Mouse (Mus musculus) limb, embryonic 15.5 days (tissue): ENCODE results near the gene Mad1l1. TPM values are rescaled to one million over a fixed set of nuclear protein-coding genes. Genes with fewer than 3 reads are reported as not detected.

Experiments
- ATAC-seq: fragments of 200-750 bp; cut with Nextera tagmentation; 2 replicates; pipeline ENCODE4 v1.8.0; 2017; ENCODE audit warnings: low read depth, moderate TSS enrichment; ENCODE audit not compliant: insufficient number of reproducible peaks, low FRiP score, low TSS enrichment
- H3K27ac ChIP-seq: fragments of 300-500 bp; sonication (generic); 2 replicates; pipeline ENCODE4 v1.5.1; 2015; ENCODE audit warnings: moderate library complexity, mild to moderate bottlenecking, inconsistent platforms
- H3K27me3 ChIP-seq: fragments of 300-500 bp; sonication (generic); 2 replicates; pipeline ENCODE4 v1.6.1; 2015; ENCODE audit warnings: inconsistent platforms
- H3K36me3 ChIP-seq: fragments of 300-500 bp; sonication (generic); 2 replicates; pipeline ENCODE4 v1.6.1; 2015; ENCODE audit warnings: inconsistent platforms
- H3K4me1 ChIP-seq: fragments of 300-500 bp; sonication (generic); 2 replicates; pipeline ENCODE4 v1.6.1; 2015; ENCODE audit warnings: inconsistent platforms
- H3K4me2 ChIP-seq: fragments of 300-500 bp; sonication (generic); 2 replicates; pipeline ENCODE4 v1.6.1; 2015; ENCODE audit warnings: mild to moderate bottlenecking, inconsistent platforms
- H3K4me3 ChIP-seq: fragments of 300-500 bp; sonication (generic); 2 replicates; pipeline ENCODE4 v1.5.1; 2015; ENCODE audit warnings: mild to moderate bottlenecking, inconsistent platforms
- H3K9ac ChIP-seq: fragments of 300-500 bp; sonication (generic); 2 replicates; pipeline ENCODE4 v1.6.1; 2015; ENCODE audit warnings: inconsistent platforms
- H3K9me3 ChIP-seq: fragments of 300-500 bp; sonication (generic); 2 replicates; pipeline ENCODE4 v1.6.1; 2016; ENCODE audit warnings: inconsistent platforms
- WGBS: fragments of 180-500 bp; shearing (Covaris S2); methylation state at CpG from one replicate; pipeline ENCODE4 v1.1.7; 2015; 5-methylcytosine and 5-hydroxymethylcytosine counted together
- polyA plus RNA-seq: library from polyadenylated mRNA; unstranded; fragments of >200 nt; fragmentation: Nextera tagmentation; extraction: Ambion mirVana; gene quantifications from 2 replicates; pipeline ENCODE4 v1.2.1, GENCODE M21; 2015

The Mad1l1 gene
- polyA plus RNA-seq, 1 experiment from 2014 or later = 42.9 TPM

- H3K27me3 ChIP-seq = no peaks in the 10 kb centered on the region
- peaks cover 12% of the 10 kb centered on the region for H3K36me3 ChIP-seq
- no peaks in the 10 kb centered on the region for H3K9me3 ChIP-seq
- WGBS = 74% methylated on average over 5 of the region's 5 CpGs
- H3K9ac ChIP-seq = no peak overlapping the region
- peaks cover 7% of the 10 kb centered on the region; the same call in 1 of the 2 replicates for H3K4me1 ChIP-seq
- no peak overlapping the region for H3K27ac ChIP-seq
- no peak overlapping the region for H3K4me2 ChIP-seq
- no peak for ATAC-seq
- H3K4me3 ChIP-seq = no peak overlapping the region
These were observed 50.2 kb downstream of the Mad1l1 start for GRCm38 (mm10) chr5:140270976-140271685.

- 26% methylated on average over 4 of the region's 4 CpGs for WGBS
- peaks cover 6% of the 10 kb centered on the region for H3K36me3 ChIP-seq
- no peak overlapping the region for H3K4me2 ChIP-seq
- H3K27ac ChIP-seq = no peak overlapping the region
- no peak for ATAC-seq
- H3K9ac ChIP-seq = no peak overlapping the region
- peaks cover 15% of the 10 kb centered on the region; the same call in 1 of the 2 replicates for H3K4me1 ChIP-seq
- H3K9me3 ChIP-seq = no peaks in the 10 kb centered on the region
- H3K4me3 ChIP-seq = no peak overlapping the region
- H3K27me3 ChIP-seq = no peaks in the 10 kb centered on the region
These were observed 53.0 kb downstream of the Mad1l1 start for GRCm38 (mm10) chr5:140268396-140268795.

GRCm38 (mm10) chr5:140267061-140267460, 54.3 kb downstream of the Mad1l1 start:
- H3K27me3 ChIP-seq = no peaks in the 10 kb centered on the region
- no peak overlapping the region for H3K27ac ChIP-seq
- no peak overlapping the region for H3K4me2 ChIP-seq
- H3K4me3 ChIP-seq = no peak overlapping the region
- WGBS = 83% methylated on average over 2 of the region's 2 CpGs
- no peaks in the 10 kb centered on the region for H3K9me3 ChIP-seq
- H3K4me1 ChIP-seq = peaks cover 15% of the 10 kb centered on the region; the same call in 1 of the 2 replicates
- no peak overlapping the region for H3K9ac ChIP-seq
- no peak for ATAC-seq
- H3K36me3 ChIP-seq = peaks cover 9% of the 10 kb centered on the region

GRCm38 (mm10) chr5:140264825-140265575, 56.4 kb downstream of the Mad1l1 start:
- Histone ChIP-seq H3K27ac (peak overlapping the region; percentile 47; the same call in 1 of the 2 replicates), H3K9me3 (no peaks in the 10 kb centered on the region), H3K4me2 (no peak overlapping the region), H3K9ac (no peak overlapping the region), H3K36me3 (peaks cover 14% of the 10 kb centered on the region), H3K27me3 (no peaks in the 10 kb centered on the region), H3K4me3 (no peak overlapping the region), H3K4me1 (peaks cover 15% of the 10 kb centered on the region; the same call in 1 of the 2 replicates)
- WGBS = 74% methylated on average over 5 of the region's 5 CpGs
- ATAC-seq = no peak

- H3K9me3 ChIP-seq = no peaks in the 10 kb centered on the region
- H3K27ac ChIP-seq = no peak overlapping the region; the same call in 1 of the 2 replicates
- no peak overlapping the region for H3K9ac ChIP-seq
- 70% methylated on average over 30 of the region's 30 CpGs for whole genome bisulfite sequencing
- H3K27me3 ChIP-seq = no peaks in the 10 kb centered on the region
- H3K4me2 ChIP-seq = no peak overlapping the region
- peaks cover 15% of the 10 kb centered on the region; the same call in 1 of the 2 replicates for H3K4me1 ChIP-seq
- peaks cover 21% of the 10 kb centered on the region for H3K36me3 ChIP-seq
- no peak overlapping the region for H3K4me3 ChIP-seq
- ATAC-seq = peak; percentile 59
These were observed 57.3 kb downstream of the Mad1l1 start for GRCm38 (mm10) chr5:140263754-140264749.

- Histone ChIP-seq H3K4me1 (0 out of 2 replicates have a peak, but pooled peaks cover 8% of the 10 kb centered on the region), H3K27me3 (no peaks in the 10 kb centered on the region), H3K27ac (no peak overlapping the region), H3K9ac (no peak overlapping the region), H3K4me2 (no peak overlapping the region), H3K9me3 (no peaks in the 10 kb centered on the region), H3K36me3 (peaks cover 26% of the 10 kb centered on the region), H3K4me3 (no peak overlapping the region)
- no peak for ATAC-seq
- WGBS = 83% methylated on average over 3 of the region's 3 CpGs
These were observed 59.0 kb downstream of the Mad1l1 start for GRCm38 (mm10) chr5:140262401-140262800.

GRCm38 (mm10) chr5:140261313-140261712, 60.0 kb downstream of the Mad1l1 start:
- no peak overlapping the region for H3K27ac ChIP-seq
- H3K9me3 ChIP-seq = no peaks in the 10 kb centered on the region
- no peak overlapping the region for H3K4me2 ChIP-seq
- 86% methylated on average over 4 of the region's 4 CpGs for WGBS
- H3K27me3 ChIP-seq = no peaks in the 10 kb centered on the region
- no peak overlapping the region for H3K9ac ChIP-seq
- H3K4me3 ChIP-seq = no peak overlapping the region
- H3K36me3 ChIP-seq = peaks cover 26% of the 10 kb centered on the region
- 0 out of 2 replicates have a peak, but pooled peaks cover 8% of the 10 kb centered on the region for H3K4me1 ChIP-seq
- ATAC-seq = no peak

- Histone ChIP-seq H3K4me3 (no peak overlapping the region), H3K9ac (no peak overlapping the region), H3K4me2 (no peak overlapping the region), H3K36me3 (peaks cover 26% of the 10 kb centered on the region), H3K9me3 (no peaks in the 10 kb centered on the region), H3K27ac (no peak overlapping the region), H3K4me1 (0 out of 2 replicates have a peak, but pooled peaks cover 2% of the 10 kb centered on the region), H3K27me3 (no peaks in the 10 kb centered on the region)
- ATAC-seq = no peak
- WGBS = 92% methylated on average over 5 of the region's 5 CpGs
These were observed 62.7 kb downstream of the Mad1l1 start for GRCm38 (mm10) chr5:140258633-140259032.

- H3K4me3 ChIP-seq = no peak overlapping the region
- 84% methylated on average over 3 of the region's 3 CpGs for WGBS
- H3K36me3 ChIP-seq = peaks cover 26% of the 10 kb centered on the region
- H3K27me3 ChIP-seq = no peaks in the 10 kb centered on the region
- no peaks in the 10 kb centered on the region for H3K9me3 ChIP-seq
- no peaks in the 10 kb centered on the region for H3K4me1 ChIP-seq
- no peak overlapping the region for H3K27ac ChIP-seq
- H3K9ac ChIP-seq = no peak overlapping the region
- no peak overlapping the region for H3K4me2 ChIP-seq
- no peak for ATAC-seq
These were observed 63.3 kb downstream of the Mad1l1 start for GRCm38 (mm10) chr5:140258035-140258434.

GRCm38 (mm10) chr5:140257439-140257838, 63.9 kb downstream of the Mad1l1 start:
- Histone ChIP-seq H3K4me3 (no peak overlapping the region), H3K4me2 (no peak overlapping the region), H3K9me3 (no peaks in the 10 kb centered on the region), H3K27me3 (no peaks in the 10 kb centered on the region), H3K27ac (no peak overlapping the region), H3K4me1 (no peaks in the 10 kb centered on the region), H3K36me3 (peaks cover 24% of the 10 kb centered on the region), H3K9ac (no peak overlapping the region)
- 83% methylated on average over 5 of the region's 5 CpGs for WGBS
- ATAC-seq = no peak

- no peak for ATAC-seq
These were observed 64.7 kb downstream of the Mad1l1 start for GRCm38 (mm10) chr5:140256685-140257084.

More at GRCm38 (mm10) chr5:140256685-140257084, 64.7 kb downstream of the Mad1l1 start:
- Histone ChIP-seq H3K27ac (no peak overlapping the region), H3K36me3 (peaks cover 18% of the 10 kb centered on the region), H3K4me1 (no peaks in the 10 kb centered on the region), H3K4me3 (no peak overlapping the region), H3K27me3 (no peaks in the 10 kb centered on the region), H3K9ac (no peak overlapping the region), H3K4me2 (no peak overlapping the region), H3K9me3 (no peaks in the 10 kb centered on the region)
- WGBS = 90% methylated on average over 10 of the region's 10 CpGs
